Mouse (Mus musculus) spleen, adult 2 months (tissue): Measurements from ENCODE around the gene Hsd3b5. TPM values are rescaled to one million over a fixed set of nuclear protein-coding genes. Genes with fewer than 3 reads are reported as not detected.
"Not testable (repeated sequence)": the region's sequence is repeated elsewhere in the genome, so short reads cannot be mapped to it uniquely, and the experiment has no call there.

Experiments used
- DNase-seq, 2 experiments: peaks; one replicate each; pipeline versions ENCODE4 v3.0.0 to v3.0.0-alpha.2; 2012 to 2021; ENCODE audit warnings: low spot score in 2 of 2, low read depth in 1 of 2
- H3K27ac ChIP-seq: fragments of 200-500 bp; 2 replicates; pipeline ENCODE4 v1.5.1; 2012; ENCODE audit warnings: low read length, inconsistent platforms; ENCODE audit not compliant: insufficient read depth
- H3K27me3 ChIP-seq: fragments of 200-500 bp; 2 replicates; pipeline ENCODE4 v1.6.1; 2012; ENCODE audit warnings: mild to moderate bottlenecking, moderate library complexity, low read length, inconsistent platforms; ENCODE audit not compliant: control insufficient read depth, insufficient read depth
- H3K36me3 ChIP-seq: fragments of 200-500 bp; 2 replicates; pipeline ENCODE4 v1.6.1; 2012; ENCODE audit warnings: mild to moderate bottlenecking, low read length, inconsistent platforms; ENCODE audit not compliant: control insufficient read depth, insufficient read depth
- H3K4me1 ChIP-seq: fragments of 200-500 bp; 2 replicates; pipeline ENCODE4 v1.6.1; 2011; ENCODE audit warnings: inconsistent platforms; ENCODE audit not compliant: control insufficient read depth, insufficient read depth, insufficient read length
- H3K4me3 ChIP-seq: fragments of 200-500 bp; 2 replicates; pipeline ENCODE4 v1.5.1; 2011; ENCODE audit warnings: mild to moderate bottlenecking, inconsistent platforms; ENCODE audit not compliant: insufficient read depth, insufficient read length; ENCODE audit errors: extremely low read depth
- CTCF ChIP-seq: fragments of 200-500 bp; IDR thresholded peaks from 2 replicates; pipeline ENCODE4 v1.5.1; 2011; ENCODE audit warnings: mild to moderate bottlenecking, inconsistent platforms; ENCODE audit not compliant: insufficient read depth, insufficient read length, insufficient replicate concordance; ENCODE audit errors: extremely low read depth
- POLR2A ChIP-seq: fragments of 200-500 bp; IDR thresholded peaks from 2 replicates; pipeline ENCODE4 v1.6.1; 2011; ENCODE audit warnings: low read depth, low read length, inconsistent platforms
- WGBS: fragments of 180-500 bp; shearing (Covaris S2); methylation state at CpG from one replicate; pipeline ENCODE4 v1.1.7; 2018; 5-methylcytosine and 5-hydroxymethylcytosine counted together
- polyA plus RNA-seq: library from polyadenylated mRNA; depleted of rRNA; stranded (reverse); fragments of >200 nt; gene quantifications from 2 replicates; pipeline ENCODE4 v1.2.3, GENCODE M21; 2012; rRNA removed

The Hsd3b5 gene
- polyA plus RNA-seq, 1 experiment, result not detected

DNA sequence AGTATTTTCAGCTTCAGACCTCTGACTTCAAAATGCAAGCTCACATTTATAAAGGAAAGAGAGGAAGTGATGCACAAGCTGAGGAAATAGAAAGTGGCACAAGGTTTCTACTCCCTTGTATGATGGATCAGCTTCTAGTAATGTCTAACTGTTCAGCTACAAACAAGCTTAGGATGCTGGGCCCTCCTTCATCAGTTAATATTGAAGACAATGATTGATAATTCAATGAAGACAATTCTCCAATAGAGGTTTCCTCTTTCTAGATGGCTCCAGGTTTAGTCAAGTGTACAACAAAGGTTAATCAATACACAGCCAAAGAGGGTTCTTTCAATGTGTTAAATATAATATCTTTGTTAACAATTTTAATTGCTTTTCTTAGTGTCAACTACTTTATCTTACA, 41.3 kb downstream of the Hsd3b5 start, which contains the start of gene Gm10681:
Gm10681 (minus strand) TSS at position 101 of the 400 bp plus-strand sequence.
- H3K4me1 ChIP-seq, result no peaks in the 10 kb centered on the region
- no peaks in the 10 kb centered on the region for H3K36me3 ChIP-seq
- H3K27me3 ChIP-seq, result no peaks in the 10 kb centered on the region
- DNase-seq, result no peak
- no peak within 1 kb of the TSS for H3K27ac ChIP-seq
- TF ChIP-seq CTCF (no peak), POLR2A (no peak)
- H3K4me3 ChIP-seq, result no peak within 1 kb of the TSS

DNA sequence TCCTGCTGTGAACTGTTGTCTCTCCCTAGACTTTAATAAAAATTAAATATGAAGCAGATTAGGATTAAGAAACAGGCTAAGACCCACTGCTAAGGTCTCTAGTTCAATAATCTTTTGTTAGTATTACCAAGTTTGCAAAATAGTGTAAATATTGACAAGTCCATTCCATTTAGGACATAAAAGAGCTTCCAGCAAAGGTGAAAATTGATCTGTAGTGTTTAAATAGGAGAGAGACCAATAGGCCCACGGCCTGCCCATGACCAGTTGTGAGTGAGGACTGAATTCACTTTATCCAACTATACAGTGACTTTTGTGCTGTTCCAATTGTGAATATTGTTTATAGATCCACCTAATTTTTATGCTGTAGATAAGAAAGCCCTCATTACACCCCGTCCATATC, 42.3 kb downstream of the Hsd3b5 start:
- no peak for DNase-seq
- H3K4me1 ChIP-seq, result no peaks in the 10 kb centered on the region
- H3K4me3 ChIP-seq, result no peak overlapping the region
- H3K36me3 ChIP-seq, result no peaks in the 10 kb centered on the region
- no peaks in the 10 kb centered on the region for H3K27me3 ChIP-seq
- 81% methylated on average over 2 of the region's 2 CpGs for WGBS
- H3K27ac ChIP-seq, result no peak overlapping the region
- TF ChIP-seq CTCF (no peak), POLR2A (no peak)

DNA sequence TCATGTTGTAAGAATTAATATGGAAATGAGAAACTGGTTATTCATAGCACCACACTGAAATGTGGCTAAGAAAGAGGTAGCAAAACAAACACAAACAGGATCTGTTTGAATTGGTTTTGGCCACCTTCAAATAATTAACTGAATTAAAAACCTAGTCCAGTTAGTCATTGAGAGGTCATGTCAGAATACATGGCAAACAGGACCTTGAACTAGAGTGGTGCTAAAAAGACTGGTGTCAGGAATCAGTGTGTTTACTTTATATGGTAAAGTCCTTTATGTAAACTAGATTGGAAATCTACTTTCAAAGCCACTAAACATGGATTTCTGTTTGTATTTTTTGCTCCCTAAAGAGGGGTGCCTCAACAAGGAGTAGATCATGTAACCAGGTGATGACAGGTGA, 47.4 kb downstream of the Hsd3b5 start:
- not testable (repeated sequence) for H3K4me3 ChIP-seq, H3K27me3 ChIP-seq, DNase-seq, H3K4me1 ChIP-seq, H3K27ac ChIP-seq, H3K36me3 ChIP-seq

DNA sequence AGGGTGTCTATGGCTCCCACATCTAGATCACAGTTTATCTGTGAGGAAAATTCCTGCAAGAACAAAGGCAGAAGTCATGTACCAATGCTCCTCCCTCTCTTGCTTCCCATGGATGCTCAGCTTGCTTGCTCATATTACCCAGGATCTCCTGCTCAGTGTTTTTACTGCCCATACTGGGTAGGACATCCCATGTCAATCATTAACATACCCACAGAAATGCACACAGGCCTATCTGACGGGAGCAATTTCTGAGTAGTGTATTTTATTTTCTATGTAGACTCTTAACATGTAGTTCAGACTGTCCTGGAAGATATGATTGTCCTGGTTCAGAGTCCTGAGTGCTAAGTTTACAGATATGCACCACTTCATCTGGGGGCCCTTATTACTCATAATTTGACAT, 47.9 kb downstream of the Hsd3b5 start:
- WGBS, result no CpG with 5 or more reads among the region's 1 CpGs
- H3K4me3 ChIP-seq, DNase-seq, H3K27ac ChIP-seq, H3K36me3 ChIP-seq, H3K27me3 ChIP-seq, H3K4me1 ChIP-seq: not testable (repeated sequence)

DNA sequence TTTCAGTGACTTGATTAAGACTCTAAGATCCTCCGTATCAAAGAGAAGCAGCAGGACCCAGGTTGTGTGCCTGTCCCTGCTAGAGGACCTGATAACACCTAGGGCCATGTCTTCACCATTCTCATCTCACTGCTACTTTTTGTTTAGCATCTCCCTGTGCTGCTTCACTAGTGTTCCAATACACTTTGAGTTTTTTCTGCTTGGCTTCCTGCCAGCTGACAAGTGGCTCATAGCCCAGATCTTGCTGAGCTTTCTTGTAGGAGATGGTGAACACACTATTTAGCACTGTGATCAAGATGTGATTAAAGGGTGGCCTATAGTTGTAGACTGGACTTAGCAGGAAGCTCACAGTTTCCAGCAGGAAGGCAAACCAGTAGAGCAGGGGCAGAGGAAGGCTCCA, 49.0 kb downstream of the Hsd3b5 start:
- H3K27me3 ChIP-seq, DNase-seq, H3K27ac ChIP-seq, H3K4me1 ChIP-seq, H3K36me3 ChIP-seq, H3K4me3 ChIP-seq: not testable (repeated sequence)
- 100% methylated on average over 1 of the region's 1 CpGs for WGBS

Other genes with a start within 250 kb of the Hsd3b5 start
- gene Zfp697, start 247.8 kb downstream of the Hsd3b5 start, polyA plus RNA-seq, result 0.68 and 0.96 TPM in 2 replicates
- gene Gm4450, start 173.1 kb downstream of the Hsd3b5 start, polyA plus RNA-seq, result 0.18 TPM in 1 of 2 replicates, not detected in the other
- gene Hsd3b4, start 119.7 kb downstream of the Hsd3b5 start, polyA plus RNA-seq, result not detected in 2 replicates
- not detected in 2 replicates for gene Gm10681, start 41.4 kb downstream of the Hsd3b5 start, polyA plus RNA-seq
- gene Hsd3b2, start 94.3 kb upstream of the Hsd3b5 start, polyA plus RNA-seq, result 0.02 TPM in 1 of 2 replicates, not detected in the other
- gene Hsd3b3, start 132.9 kb upstream of the Hsd3b5 start, polyA plus RNA-seq, result not detected in 2 replicates
- not detected in 2 replicates for gene Hsd3b6, start 184.2 kb upstream of the Hsd3b5 start, polyA plus RNA-seq
- gene Hsd3b1, start 229.5 kb upstream of the Hsd3b5 start, polyA plus RNA-seq, result not detected in 2 replicates